In genomic region chr8:71988110-71988866, GRCm38 (mm10) we compare ENCODE assay signal across 9 mouse cellular contexts. TPM values are rescaled to one million over a fixed set of nuclear protein-coding genes. Genes with fewer than 3 reads are reported as not detected.
A peak's percentile ranks its signal among the peaks of the same experiment; 100 is the strongest.
DNase-seq lines count a peak whose midpoint lies in the region; ATAC-seq lines count a peak whose summit lies in the region.
"Had no signal": no experiment of that assay in that cellular context is flagged by ENCODE, and none has a peak within 500 bp of the region (broad histone marks: within the 10 kb centered on the region; RNA-seq: fewer than 3 reads in every experiment).

No protein-coding gene starts in this region.

- DNase-seq in ovary, adult 18-20 months (ENCODE audit: low spot score) = peak; percentile 40
- DNase-seq in ovary, postnatal 14 days (ENCODE audit: low spot score) = no peak
- DNase-seq in heart, postnatal 14 days = peak; percentile 50 to 57
- peak; percentile 68 for DNase-seq in layer of hippocampus, adult 11-12 months (ENCODE audit: low spot score)
- peak; percentile 74 for DNase-seq in telencephalon, adult 2 months (ENCODE audit: low read depth, low spot score)

- H3K27me3 ChIP-seq in embryonic facial prominence, embryonic 15.5 days = no peaks in the 10 kb centered on the region
- no peaks in the 10 kb centered on the region for H3K27me3 ChIP-seq in liver, embryonic 15.5 days
- no peaks in the 10 kb centered on the region for H3K27me3 ChIP-seq in neural tube, embryonic 12.5 days (replicated peaks)

- H3K36me3 ChIP-seq in embryonic facial prominence, embryonic 15.5 days = no peaks in the 10 kb centered on the region
- H3K36me3 ChIP-seq in liver, embryonic 15.5 days (replicated peaks) = no peaks in the 10 kb centered on the region
- H3K36me3 ChIP-seq in neural tube, embryonic 12.5 days = no peaks in the 10 kb centered on the region

- H3K4me3 ChIP-seq in embryonic facial prominence, embryonic 15.5 days (replicated peaks) = peak overlapping the region; percentile 48
- peak overlapping the region; percentile 39 for H3K4me3 ChIP-seq in liver, embryonic 15.5 days (replicated peaks)
- peak overlapping the region; percentile 43 for H3K4me3 ChIP-seq in neural tube, embryonic 12.5 days

- 0 out of 2 replicates have a peak, but pooled peaks cover 4% of the 10 kb centered on the region for H3K4me1 ChIP-seq in embryonic facial prominence, embryonic 15.5 days
- no peaks in the 10 kb centered on the region for H3K4me1 ChIP-seq in liver, embryonic 15.5 days (replicated peaks)
- peaks cover 4% of the 10 kb centered on the region; the same call in 1 of the 2 replicates for H3K4me1 ChIP-seq in neural tube, embryonic 12.5 days

- H3K4me2 ChIP-seq in embryonic facial prominence, embryonic 15.5 days (replicated peaks) = peak overlapping the region; percentile 60
- peak overlapping the region; percentile 63 for H3K4me2 ChIP-seq in liver, embryonic 15.5 days
- peak overlapping the region; percentile 65 for H3K4me2 ChIP-seq in neural tube, embryonic 12.5 days (replicated peaks)

- H3K9me3 ChIP-seq in embryonic facial prominence, embryonic 15.5 days (replicated peaks) = no peaks in the 10 kb centered on the region
- H3K9me3 ChIP-seq in liver, embryonic 15.5 days (replicated peaks) = no peaks in the 10 kb centered on the region
- no peaks in the 10 kb centered on the region for H3K9me3 ChIP-seq in neural tube, embryonic 12.5 days

- 15% methylated on average over 24 of the region's 24 CpGs for WGBS in embryonic facial prominence, embryonic 15.5 days
- 15% methylated on average over 24 of the region's 24 CpGs for WGBS in liver, embryonic 15.5 days (ENCODE audit: insufficient replicate concordance)
- 15% methylated on average over 24 of the region's 24 CpGs for WGBS in neural tube, embryonic 12.5 days

- H3K27ac ChIP-seq in embryonic facial prominence, embryonic 15.5 days (replicated peaks) = no peak overlapping the region
- no peak overlapping the region for H3K27ac ChIP-seq in liver, embryonic 15.5 days (replicated peaks)
- H3K27ac ChIP-seq in neural tube, embryonic 12.5 days = peak overlapping the region; percentile 53; the same call in 1 of the 2 replicates

- 0 out of 2 replicates have a peak overlapping the region, but pooled peaks have one; percentile 21 for H3K9ac ChIP-seq in embryonic facial prominence, embryonic 15.5 days
- no peak overlapping the region for H3K9ac ChIP-seq in liver, embryonic 15.5 days
- peak overlapping the region; percentile 61 for H3K9ac ChIP-seq in neural tube, embryonic 12.5 days

- intact Hi-C loops in heart, postnatal 14 days (cut with DNase I) = no loop called here

- ATAC-seq in embryonic facial prominence, embryonic 15.5 days (ENCODE audit: insufficient number of reproducible peaks, low FRiP score, low TSS enrichment, low read depth) = no peak
- no peak for ATAC-seq in liver, embryonic 15.5 days (ENCODE audit: insufficient read depth)
- peak; percentile 81 for ATAC-seq in neural tube, embryonic 12.5 days (ENCODE audit: low FRiP score, low read depth)

RNA-seq across cellular contexts. Expression of gene Cyp4f18, which starts 21.1 kb away (rescaled TPM):
- 1.3 and 1.5 TPM in 2 replicates for polyA plus RNA-seq in embryonic facial prominence, embryonic 15.5 days (2015; fragmentation: Nextera tagmentation; extraction: Ambion mirVana)
- total RNA-seq in heart, postnatal 14 days (2021) = under 1 TPM; 0.38 to 0.56 TPM
- polyA plus RNA-seq in liver, embryonic 15.5 days (2015; fragmentation: Nextera tagmentation; extraction: Ambion mirVana) = 3.2 and 4.3 TPM in 2 replicates
- 0.73 and 0.77 TPM in 2 replicates for polyA plus RNA-seq in neural tube, embryonic 12.5 days (2016; fragmentation: Nextera tagmentation; extraction: Ambion mirVana)
- polyA plus RNA-seq: C2C12 had no signal

RNA-seq across cellular contexts. Expression of gene Zfp961, which starts 37.5 kb away (rescaled TPM):
- polyA plus RNA-seq in embryonic facial prominence, embryonic 15.5 days (2015; fragmentation: Nextera tagmentation; extraction: Ambion mirVana) = 13.6 and 15.0 TPM in 2 replicates
- 1 to 10 TPM; 8.8 to 8.9 TPM for total RNA-seq in heart, postnatal 14 days (2021)
- polyA plus RNA-seq in liver, embryonic 15.5 days (2015; fragmentation: Nextera tagmentation; extraction: Ambion mirVana) = 6.5 and 7.7 TPM in 2 replicates
- 15.1 and 16.0 TPM in 2 replicates for polyA plus RNA-seq in neural tube, embryonic 12.5 days (2016; fragmentation: Nextera tagmentation; extraction: Ambion mirVana)

RNA-seq across cellular contexts. Expression of gene Olfr372, which starts 52.7 kb away (rescaled TPM):
- polyA plus RNA-seq in embryonic facial prominence, embryonic 15.5 days (2015; fragmentation: Nextera tagmentation; extraction: Ambion mirVana) = not detected in 2 replicates
- not detected for total RNA-seq in heart, postnatal 14 days (2021)
- not detected in 2 replicates for polyA plus RNA-seq in liver, embryonic 15.5 days (2015; fragmentation: Nextera tagmentation; extraction: Ambion mirVana)
- not detected in 2 replicates for polyA plus RNA-seq in neural tube, embryonic 12.5 days (2016; fragmentation: Nextera tagmentation; extraction: Ambion mirVana)
- polyA plus RNA-seq: C2C12 had no signal
